Mouse (Mus musculus) embryonic facial prominence, embryonic 10.5 days (tissue): ENCODE results near the gene Trpv1. TPM values are rescaled to one million over a fixed set of nuclear protein-coding genes. Genes with fewer than 3 reads are reported as not detected.

Source experiments
- DNase-seq: peaks from one replicate; pipeline ENCODE4 v3.0.0-alpha.2; 2017; ENCODE audit warnings: low spot score
- H3K27ac ChIP-seq: fragments of 300-500 bp; sonication (generic); replicated peaks from 2 replicates; pipeline ENCODE4 v1.5.1; 2016; ENCODE audit warnings: mild to moderate bottlenecking
- H3K27me3 ChIP-seq: fragments of 300-500 bp; sonication (generic); replicated peaks from 2 replicates; pipeline ENCODE4 v1.6.1; 2016; ENCODE audit warnings: low read depth, mild to moderate bottlenecking; ENCODE audit not compliant: poor library complexity, severe bottlenecking
- H3K36me3 ChIP-seq: fragments of 300-500 bp; sonication (generic); replicated peaks from 2 replicates; pipeline ENCODE4 v1.6.1; 2016; ENCODE audit warnings: mild to moderate bottlenecking, moderate library complexity
- H3K4me1 ChIP-seq: fragments of 300-500 bp; sonication (generic); 2 replicates; pipeline ENCODE4 v1.6.1; 2016
- H3K4me3 ChIP-seq: fragments of 300-500 bp; sonication (generic); 2 replicates; pipeline ENCODE4 v1.5.1; 2016; ENCODE audit warnings: mild to moderate bottlenecking, moderate library complexity
- H3K9me3 ChIP-seq: fragments of 300-500 bp; sonication (generic); 2 replicates; pipeline ENCODE4 v1.6.1; 2016; ENCODE audit warnings: mild to moderate bottlenecking
- WGBS: fragments of 180-500 bp; shearing (Covaris S2); methylation state at CpG from one replicate; pipeline ENCODE4 v1.1.7; 2016; 5-methylcytosine and 5-hydroxymethylcytosine counted together
- polyA plus RNA-seq: library from polyadenylated mRNA; unstranded; fragments of >200 nt; fragmentation: Nextera tagmentation; extraction: Ambion mirVana; gene quantifications from 2 replicates; pipeline ENCODE4 v1.2.1, GENCODE M21; 2016

Gene Trpv1
- polyA plus RNA-seq, 1 experiment from 2014 or later: not detected

GRCm38 (mm10) chr11:73289621-73290020, 55.5 kb downstream of the Trpv1 start:
- Histone ChIP-seq H3K9me3 (no peaks in the 10 kb centered on the region), H3K4me3 (no peak overlapping the region), H3K27me3 (no peaks in the 10 kb centered on the region), H3K4me1 (peaks cover 1% of the 10 kb centered on the region), H3K36me3 (no peaks in the 10 kb centered on the region), H3K27ac (no peak overlapping the region)
- DNase-seq: no peak
- WGBS: 84% methylated on average over 1 of the region's 1 CpGs

- no peaks in the 10 kb centered on the region for H3K4me1 ChIP-seq
Measured at GRCm38 (mm10) chr11:73303123-73303522, 69.0 kb downstream of the Trpv1 start.

More at GRCm38 (mm10) chr11:73303123-73303522, 69.0 kb downstream of the Trpv1 start:
- 40% methylated on average over 2 of the region's 2 CpGs for WGBS
- H3K9me3 ChIP-seq: no peaks in the 10 kb centered on the region
- no peak overlapping the region for H3K27ac ChIP-seq
- no peaks in the 10 kb centered on the region for H3K27me3 ChIP-seq
- DNase-seq: no peak
- H3K36me3 ChIP-seq: no peaks in the 10 kb centered on the region
- no peak overlapping the region for H3K4me3 ChIP-seq

Other genes starting within 250 kb of the Trpv1 start
- 0.79 and 1.0 TPM in 2 replicates for gene P2rx1, start 235.2 kb upstream of the Trpv1 start, polyA plus RNA-seq
- 5.6 and 6.9 TPM in 2 replicates for gene Camkk1, start 215.3 kb upstream of the Trpv1 start, polyA plus RNA-seq
- gene Ncbp3, start 186.5 kb upstream of the Trpv1 start, polyA plus RNA-seq: 13.7 and 13.8 TPM in 2 replicates
- 0.45 and 0.52 TPM in 2 replicates for gene Itgae, start 143.7 kb upstream of the Trpv1 start, polyA plus RNA-seq
- gene Haspin, start 96.0 kb upstream of the Trpv1 start, polyA plus RNA-seq: 25.0 and 26.3 TPM in 2 replicates
- gene P2rx5, start 73.9 kb upstream of the Trpv1 start, polyA plus RNA-seq: 0.10 and 0.18 TPM in 2 replicates
- gene Emc6, start 57.3 kb upstream of the Trpv1 start, polyA plus RNA-seq: 122 and 123 TPM in 2 replicates
- 189 and 206 TPM in 2 replicates for gene Tax1bp3, start 57.2 kb upstream of the Trpv1 start, polyA plus RNA-seq
- gene Ctns, start 35.2 kb upstream of the Trpv1 start, polyA plus RNA-seq: 17.4 and 18.4 TPM in 2 replicates
- 0.49 and 0.86 TPM in 2 replicates for gene Shpk, start 34.8 kb upstream of the Trpv1 start, polyA plus RNA-seq
- gene Trpv3, start 33.1 kb downstream of the Trpv1 start, polyA plus RNA-seq: 0.04 TPM in 1 of 2 replicates, not detected in the other
- 0.10 and 0.39 TPM in 2 replicates for gene Aspa, start 95.3 kb downstream of the Trpv1 start, polyA plus RNA-seq
- not detected in 2 replicates for gene Gm49340, start 95.4 kb downstream of the Trpv1 start, polyA plus RNA-seq
- not detected in 2 replicates for gene Spata22, start 95.4 kb downstream of the Trpv1 start, polyA plus RNA-seq
- not detected in 2 replicates for gene Olfr20, start 116.5 kb downstream of the Trpv1 start, polyA plus RNA-seq
- not detected in 2 replicates for gene Olfr376, start 137.0 kb downstream of the Trpv1 start, polyA plus RNA-seq
- gene Olfr1, start 165.3 kb downstream of the Trpv1 start, polyA plus RNA-seq: not detected in 2 replicates
- not detected in 2 replicates for gene Olfr378, start 194.2 kb downstream of the Trpv1 start, polyA plus RNA-seq
- not detected in 2 replicates for gene Olfr380, start 223.2 kb downstream of the Trpv1 start, polyA plus RNA-seq